Mouse (Mus musculus) lung, adult 2 months (tissue): ENCODE measurements around the gene Arid3a. TPM values are rescaled to one million over a fixed set of nuclear protein-coding genes. Genes with fewer than 3 reads are reported as not detected.
"Not testable (repeated sequence)": the region's sequence is repeated elsewhere in the genome, so short reads cannot be mapped to it uniquely, and the experiment has no call there.

ENCODE experiments used
- DNase-seq: peaks from one replicate; pipeline ENCODE4 v3.0.0; 2022
- H3K4me1 ChIP-seq: fragments of 200-500 bp; 2 replicates; pipeline ENCODE4 v1.6.1; 2011; ENCODE audit warnings: low read length; ENCODE audit not compliant: control insufficient read depth, insufficient read depth
- H3K4me3 ChIP-seq: fragments of 200-500 bp; replicated peaks from 2 replicates; pipeline ENCODE3; 2011; ENCODE audit warnings: low read depth, mild to moderate bottlenecking, control low read depth, low read length; ENCODE audit errors: extremely low read depth
- CTCF ChIP-seq: fragments of 200-500 bp; IDR thresholded peaks from 2 replicates; pipeline ENCODE4 v1.5.1; 2011; ENCODE audit warnings: mild to moderate bottlenecking, low read length, control low read depth; ENCODE audit not compliant: insufficient read depth
- POLR2A ChIP-seq: fragments of 200-500 bp; IDR thresholded peaks from 2 replicates; pipeline ENCODE4 v1.6.1; 2011; ENCODE audit warnings: low read depth, mild to moderate bottlenecking, control low read depth, low read length, borderline replicate concordance; ENCODE audit errors: extremely low read depth
- WGBS: fragments of 180-500 bp; shearing (Covaris S2); methylation state at CpG from one replicate; pipeline ENCODE4 v1.1.7; 2018; 5-methylcytosine and 5-hydroxymethylcytosine counted together
- polyA plus RNA-seq: library from polyadenylated mRNA; depleted of rRNA; stranded (reverse); fragments of >200 nt; gene quantifications from 2 replicates; pipeline ENCODE4 v1.2.3, GENCODE M21; 2012

Arid3a gene
- polyA plus RNA-seq, 1 experiment, result 7.8 TPM

DNA sequence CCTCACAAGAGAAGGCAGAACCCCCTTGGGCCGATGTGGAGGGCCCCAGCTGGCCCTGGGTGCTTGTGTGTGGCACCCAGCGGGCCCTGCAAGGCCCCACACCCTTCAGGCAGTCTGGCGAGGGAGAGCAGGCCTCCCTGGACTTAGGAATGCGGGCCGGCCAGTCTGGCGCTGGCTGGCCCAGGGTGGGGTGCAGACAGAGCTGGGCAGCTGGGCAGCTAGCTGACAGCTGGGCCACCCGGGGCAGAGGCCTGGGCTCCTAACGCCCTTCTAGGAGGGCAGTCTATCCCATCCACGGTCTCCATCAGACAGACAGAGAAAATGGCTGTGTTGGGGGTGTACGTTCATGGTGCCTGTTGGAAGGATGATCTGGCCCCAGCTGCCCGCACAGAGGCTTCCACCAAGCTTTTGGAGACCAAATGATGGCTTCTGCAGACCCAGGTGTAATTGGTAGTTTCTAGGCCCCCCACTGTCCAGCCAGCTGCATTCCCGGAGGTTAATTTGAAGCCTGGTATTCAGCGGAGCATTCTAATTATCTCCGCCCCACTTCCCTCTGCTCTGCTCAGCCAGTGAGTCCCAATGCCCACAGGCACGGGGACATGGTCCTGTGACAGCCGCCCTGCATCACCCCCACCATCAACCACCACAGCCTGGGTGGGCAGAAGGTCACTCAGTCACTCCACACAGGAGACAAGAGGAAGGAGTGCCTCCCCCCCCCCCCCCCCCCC is 18.8 kb downstream of the Arid3a start:
- TF ChIP-seq CTCF, result no peak
- TF ChIP-seq POLR2A, result no peak
- peak; percentile 50 for DNase-seq
- Histone ChIP-seq H3K4me1 (peaks cover 5% of the 10 kb centered on the region), H3K4me3 (no peak overlapping the region)
- WGBS, result 60% methylated on average over 16 of the region's 16 CpGs

DNA sequence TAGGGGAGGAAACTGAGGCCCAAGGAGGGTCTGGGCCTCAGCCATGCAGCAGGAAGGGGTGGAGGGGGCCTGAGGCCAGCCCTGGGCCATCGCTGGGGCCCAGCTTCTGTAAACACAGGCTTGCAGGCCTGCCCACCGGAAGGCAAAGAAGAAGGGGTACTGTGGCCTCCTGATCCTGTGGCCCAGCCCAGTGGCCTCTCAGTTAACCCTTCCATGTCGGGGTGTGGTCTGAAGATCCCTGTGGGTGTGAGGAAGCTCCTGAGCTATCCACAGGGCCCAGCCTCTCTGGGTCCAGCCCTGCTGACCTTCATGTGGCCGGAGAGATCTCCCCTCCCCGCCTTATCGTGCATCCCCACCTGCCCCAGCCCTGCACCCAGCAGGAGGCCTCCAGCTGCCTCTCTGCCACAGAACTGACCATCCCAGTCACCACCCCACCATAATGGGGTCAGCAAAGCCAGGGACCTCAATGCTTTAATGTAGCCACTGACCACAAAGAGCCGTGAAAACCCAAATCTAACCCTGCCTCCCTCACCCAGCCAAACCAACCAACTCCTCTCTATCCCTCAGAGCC is 20.0 kb downstream of the Arid3a start:
- no peak for DNase-seq
- WGBS, result 42% methylated on average over 7 of the region's 7 CpGs
- no peak overlapping the region for H3K4me3 ChIP-seq
- TF ChIP-seq CTCF (no peak), POLR2A (no peak)
- peaks cover 5% of the 10 kb centered on the region for H3K4me1 ChIP-seq

DNA sequence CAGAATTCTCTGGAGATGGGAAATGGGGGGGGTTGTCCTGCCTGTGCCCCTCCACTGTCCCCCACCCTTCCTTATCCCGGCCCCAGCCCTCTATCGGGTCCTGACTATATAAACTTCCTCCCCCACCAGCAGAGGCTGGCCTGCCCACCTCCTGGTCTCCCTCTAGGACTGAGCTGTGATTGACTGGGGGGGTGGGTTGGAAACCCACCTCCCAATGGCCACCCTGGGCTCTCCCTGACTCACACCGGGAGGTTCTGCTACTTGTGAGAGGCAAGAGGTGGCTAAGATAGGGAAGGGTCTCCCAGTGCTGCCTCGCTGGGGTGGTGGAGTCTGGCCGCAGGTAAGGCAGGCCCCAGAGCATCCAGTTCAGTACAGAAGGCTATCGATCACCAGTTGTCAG is 20.7 kb downstream of the Arid3a start:
- Histone ChIP-seq H3K4me1 (peaks cover 5% of the 10 kb centered on the region), H3K4me3 (no peak overlapping the region)
- no peak for TF ChIP-seq CTCF
- no peak for TF ChIP-seq POLR2A
- WGBS, result 80% methylated on average over 6 of the region's 6 CpGs
- DNase-seq, result no peak

DNA sequence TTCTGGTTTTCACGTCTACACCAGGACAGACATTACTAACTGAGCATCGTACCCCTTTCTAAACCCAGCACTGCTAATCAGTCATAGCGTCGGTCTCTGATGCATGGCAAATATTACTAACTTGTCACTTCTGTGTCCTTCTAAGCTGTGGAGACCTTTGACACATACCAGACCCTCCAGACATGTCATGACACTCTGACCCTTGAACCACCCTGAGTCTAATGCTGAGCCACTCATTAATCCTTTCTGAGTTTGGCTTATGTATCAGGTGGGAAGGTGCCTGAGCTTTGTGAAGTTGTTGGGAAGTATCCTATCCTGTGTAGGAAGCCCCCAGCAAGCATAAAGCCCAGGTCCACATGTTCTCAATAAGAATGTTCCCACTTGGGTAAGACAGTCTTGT is 23.0 kb downstream of the Arid3a start:
- H3K4me3 ChIP-seq, result no peak overlapping the region
- TF ChIP-seq POLR2A (no peak), CTCF (no peak)
- 92% methylated on average over 4 of the region's 4 CpGs for WGBS
- H3K4me1 ChIP-seq, result peaks cover 5% of the 10 kb centered on the region
- DNase-seq, result no peak

DNA sequence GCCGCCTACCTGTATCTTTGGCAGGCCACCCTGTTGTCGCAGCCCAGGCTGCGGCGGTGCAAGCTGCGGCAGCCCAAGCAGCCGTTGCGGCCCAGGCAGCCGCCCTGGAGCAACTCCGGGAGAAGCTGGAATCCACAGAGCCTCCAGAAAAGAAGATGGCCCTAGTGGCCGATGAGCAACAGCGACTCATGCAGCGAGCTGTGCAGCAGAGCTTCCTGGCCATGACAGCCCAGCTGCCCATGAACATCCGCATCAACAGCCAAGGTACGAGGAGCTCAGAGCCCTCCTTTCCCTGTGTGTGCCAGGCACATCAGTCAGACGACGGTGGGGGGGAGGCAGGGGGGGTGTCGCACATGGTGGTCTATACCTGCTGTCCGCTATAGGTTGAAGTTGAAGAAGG is 23.8 kb downstream of the Arid3a start:
- WGBS, result 86% methylated on average over 18 of the region's 18 CpGs
- no peak for DNase-seq
- no peaks in the 10 kb centered on the region for H3K4me1 ChIP-seq
- TF ChIP-seq POLR2A (no peak), CTCF (no peak)
- no peak overlapping the region for H3K4me3 ChIP-seq

DNA sequence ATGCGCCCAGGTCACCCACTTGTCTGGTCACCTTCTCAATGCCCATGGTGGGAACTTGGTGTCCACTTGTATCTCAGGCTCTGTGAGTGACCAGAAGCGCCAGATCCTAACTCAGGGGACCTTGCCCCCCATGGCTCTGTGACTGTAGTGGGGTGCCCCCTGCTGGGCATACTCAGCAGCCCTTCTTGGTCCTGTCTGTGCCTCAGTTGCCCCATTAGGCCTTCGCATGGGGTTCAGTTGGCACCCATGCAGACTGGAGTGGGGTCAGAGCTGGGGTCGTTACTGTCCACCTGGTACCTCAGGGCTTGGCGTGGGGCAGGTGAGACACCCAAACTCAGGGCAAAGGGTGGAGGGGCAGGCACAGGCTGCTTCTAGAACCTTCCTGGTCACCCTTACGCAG is 27.1 kb downstream of the Arid3a start:
- 82% methylated on average over 6 of the region's 6 CpGs for WGBS
- Histone ChIP-seq H3K4me1 (no peaks in the 10 kb centered on the region), H3K4me3 (no peak overlapping the region)
- no peak for TF ChIP-seq POLR2A
- peak; percentile 70 for TF ChIP-seq CTCF
- peak; percentile 55 for DNase-seq

DNA sequence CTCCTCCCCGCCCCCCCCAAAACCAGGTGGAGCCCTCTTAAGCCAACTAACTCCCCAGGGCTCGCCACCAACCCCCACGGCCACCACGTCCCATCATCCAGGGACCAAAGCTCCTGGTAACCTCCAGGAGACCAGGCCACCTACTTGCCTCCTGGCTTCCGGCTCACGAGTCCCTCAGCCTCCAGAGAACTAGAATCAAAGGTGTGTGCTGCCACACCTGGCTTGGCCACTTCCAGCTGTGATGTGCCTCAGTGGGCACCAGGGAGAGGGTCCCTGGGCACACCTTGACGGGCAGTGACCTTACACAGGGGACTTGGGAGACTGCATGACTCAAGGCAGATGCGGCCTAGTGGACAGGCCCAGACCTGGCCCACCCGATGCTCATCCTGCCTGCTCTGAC is 28.8 kb downstream of the Arid3a start:
- 73% methylated on average over 9 of the region's 9 CpGs for WGBS
- H3K4me3 ChIP-seq, result no peak overlapping the region
- peaks cover 3% of the 10 kb centered on the region for H3K4me1 ChIP-seq
- no peak for DNase-seq
- TF ChIP-seq CTCF, result no peak
- no peak for TF ChIP-seq POLR2A

DNA sequence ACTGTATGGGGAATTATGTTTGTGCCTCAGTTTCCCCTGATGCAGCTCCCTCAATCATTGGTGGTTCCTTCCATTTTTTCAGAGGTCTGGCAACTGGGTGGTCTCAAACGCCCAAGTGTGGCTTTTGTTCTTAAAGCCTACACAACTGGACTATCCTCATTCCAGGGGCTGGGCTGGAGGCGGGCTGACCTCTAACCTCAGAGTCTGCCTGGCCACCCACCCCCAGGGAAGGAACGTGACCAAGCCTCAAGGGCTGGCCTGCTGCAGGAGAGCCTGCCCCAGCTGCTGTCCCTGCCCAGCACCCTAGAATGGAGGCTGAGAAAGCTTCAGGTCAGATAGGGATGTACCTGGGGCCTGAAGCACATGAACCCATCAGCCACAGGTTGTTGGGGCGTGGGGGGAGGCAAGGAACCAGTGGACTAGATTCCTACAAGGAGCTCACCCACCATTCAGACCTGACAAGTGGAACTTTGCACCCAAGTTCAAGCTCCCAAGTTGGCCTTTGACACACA is 29.9 kb downstream of the Arid3a start:
- no peak overlapping the region for H3K4me3 ChIP-seq
- DNase-seq, result no peak
- TF ChIP-seq CTCF, result no peak
- no peak for TF ChIP-seq POLR2A
- peaks cover 7% of the 10 kb centered on the region for H3K4me1 ChIP-seq
- 56% methylated on average over 4 of the region's 4 CpGs for WGBS

DNA sequence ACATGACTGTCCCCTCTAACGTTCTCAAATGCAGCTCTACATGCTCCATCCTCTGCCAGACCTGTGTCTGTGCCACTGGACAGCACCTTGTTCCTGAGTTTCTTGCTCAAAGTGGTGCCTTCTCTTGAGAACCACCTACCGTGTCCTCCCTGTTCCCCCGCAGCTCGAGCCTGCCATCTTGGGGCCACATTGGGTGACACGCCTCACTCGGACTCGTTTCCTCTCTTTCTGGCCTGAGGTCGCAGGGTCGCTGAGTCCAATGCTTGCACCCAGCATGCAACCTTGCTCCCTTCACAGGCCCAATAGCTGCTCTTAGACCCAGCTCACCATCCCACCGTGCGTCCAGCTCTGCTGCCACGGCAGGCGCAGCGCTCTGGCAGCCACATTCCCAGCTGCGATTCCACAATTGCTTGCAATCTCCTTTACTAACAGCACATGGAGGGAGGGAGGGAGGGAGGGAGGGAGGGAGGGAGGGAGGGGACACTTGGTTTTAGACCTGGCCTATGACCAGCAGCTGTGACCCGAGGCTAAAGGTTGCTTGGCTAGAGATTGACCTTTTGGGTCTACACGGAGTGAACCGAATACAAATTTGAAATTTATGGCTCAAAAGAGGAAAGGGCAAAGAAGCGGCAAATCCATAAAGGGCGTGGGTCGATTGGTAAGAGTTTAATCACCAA is 31.4 kb downstream of the Arid3a start:
- DNase-seq, result peak; percentile 84

DNA sequence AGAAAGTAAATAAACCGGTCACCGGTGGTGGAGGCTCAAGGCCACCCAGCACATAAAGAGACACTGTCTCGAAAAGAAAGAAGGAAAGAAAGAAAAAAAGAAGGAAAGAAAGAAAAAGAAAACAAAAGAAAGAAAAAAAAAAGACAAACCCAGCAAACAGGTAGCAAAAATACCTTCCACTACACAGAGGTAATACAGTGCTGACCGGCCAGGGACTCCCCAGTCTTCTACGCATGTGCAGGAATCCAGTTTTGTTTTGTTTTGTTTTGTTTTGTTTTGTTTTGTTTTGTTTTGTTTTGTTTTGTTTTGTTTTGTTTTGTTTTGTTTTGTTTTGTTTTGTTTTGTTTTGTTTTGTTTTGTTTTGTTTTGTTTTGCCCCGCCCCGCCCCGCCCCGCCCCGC is 32.6 kb downstream of the Arid3a start:
- WGBS, result 30% methylated on average over 6 of the region's 10 CpGs
- DNase-seq, H3K4me1 ChIP-seq: not testable (repeated sequence)
- peak overlapping the region; percentile 48 for H3K4me3 ChIP-seq

More for the DNA sequence above, 31.4 kb downstream of the Arid3a start:
- Histone ChIP-seq H3K4me3 (no peak overlapping the region), H3K4me1 (peaks cover 7% of the 10 kb centered on the region)
- 14% methylated on average over 21 of the region's 21 CpGs for WGBS
- peak; percentile 95 for TF ChIP-seq CTCF
- no peak for TF ChIP-seq POLR2A
